Mouse (Mus musculus) adipose tissue, adult 10 weeks (tissue): ENCODE measurements around the gene 2310034G01Rik. TPM values are rescaled to one million over a fixed set of nuclear protein-coding genes. Genes with fewer than 3 reads are reported as not detected.

Experiments used
- polyA plus RNA-seq: library from polyadenylated mRNA; stranded (reverse); fragments of 350-450 nt; fragmentation: Illumina TruSeq; extraction: RNeasy Lipid Tissue Mini Kit (QIAGEN cat#74804); gene quantifications from one replicate; pipeline ENCODE4 v1.2.3, GENCODE M21; 2014; ENCODE audit warnings: low read depth, low replicate concordance

The 2310034G01Rik gene
- 4.2 TPM for polyA plus RNA-seq

DNA sequence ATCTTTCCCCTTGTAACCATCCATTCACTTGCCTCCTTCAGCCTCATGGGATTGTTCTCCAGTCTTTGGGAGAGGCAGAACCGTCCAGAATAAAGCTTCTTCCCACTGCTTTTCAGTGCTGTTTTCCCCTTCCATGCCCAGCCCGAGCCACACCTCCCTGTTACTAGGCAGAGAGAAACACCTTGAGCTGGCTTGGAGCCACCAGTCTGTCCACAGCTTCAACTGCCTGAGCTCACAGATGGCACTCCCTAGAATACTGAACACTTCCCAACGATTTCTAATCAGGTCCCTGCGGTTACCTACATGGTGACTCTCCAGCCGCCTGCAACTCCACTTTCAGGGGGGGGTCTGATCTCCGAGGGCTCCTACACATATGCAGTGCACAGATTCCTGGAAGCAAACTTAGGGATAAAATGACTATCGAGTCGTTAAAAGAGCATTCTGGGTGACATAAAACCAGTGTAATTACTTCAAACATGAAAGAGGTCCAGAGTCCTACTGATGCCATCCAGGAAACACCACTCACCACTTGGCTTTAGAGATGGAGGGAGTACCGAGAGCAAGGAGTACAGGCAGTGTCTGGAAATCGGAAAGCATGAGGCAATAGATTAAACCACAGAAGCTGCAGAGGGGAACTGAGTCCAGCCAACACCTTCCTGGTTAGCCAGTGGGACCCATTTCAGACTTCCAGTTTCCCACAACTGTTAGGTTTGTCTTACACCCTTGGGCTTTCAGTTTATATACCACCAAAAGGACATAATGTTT is at the start of gene 2310034G01Rik:
2310034G01Rik (minus strand) TSS at position 135 of the 765 bp plus-strand sequence.

DNA sequence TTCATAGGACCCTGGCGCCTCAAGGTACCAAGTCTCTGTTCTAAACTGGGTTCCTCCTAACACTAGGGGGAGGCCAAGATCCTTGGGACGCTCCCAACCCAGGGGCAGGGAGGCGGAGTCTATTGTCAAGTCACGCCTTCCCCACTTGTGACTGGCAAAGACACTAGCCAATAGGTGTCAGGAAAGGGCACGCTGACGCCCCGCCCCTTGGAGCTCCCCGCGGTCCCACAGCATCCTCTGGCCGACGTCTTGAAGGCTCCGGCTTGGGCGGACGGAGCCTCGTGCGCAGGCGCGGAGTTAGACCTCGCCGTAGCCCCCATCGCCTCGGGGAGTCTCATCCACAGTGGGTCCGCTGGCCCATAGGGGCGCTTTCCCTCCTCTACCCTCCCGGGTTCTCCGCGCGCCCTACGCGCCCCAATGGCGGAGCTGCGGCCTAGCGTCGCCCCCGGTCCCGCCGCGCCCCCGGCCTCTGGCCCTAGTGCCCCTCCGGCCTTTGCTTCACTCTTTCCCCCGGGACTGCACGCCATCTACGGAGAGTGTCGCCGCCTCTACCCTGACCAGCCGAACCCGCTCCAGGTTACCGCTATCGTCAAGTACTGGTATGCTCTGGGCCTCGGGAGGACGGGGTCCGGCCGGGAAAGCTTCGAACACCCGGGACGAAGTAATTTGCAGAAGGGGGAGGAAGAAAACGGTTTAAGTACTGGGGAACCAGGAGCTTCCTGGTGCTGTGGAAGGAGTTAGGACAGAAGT is 46.8 kb upstream of the 2310034G01Rik start, which contains the start of gene Sufu:
Sufu (plus strand) TSS at position 211 of the 750 bp plus-strand sequence.

DNA sequence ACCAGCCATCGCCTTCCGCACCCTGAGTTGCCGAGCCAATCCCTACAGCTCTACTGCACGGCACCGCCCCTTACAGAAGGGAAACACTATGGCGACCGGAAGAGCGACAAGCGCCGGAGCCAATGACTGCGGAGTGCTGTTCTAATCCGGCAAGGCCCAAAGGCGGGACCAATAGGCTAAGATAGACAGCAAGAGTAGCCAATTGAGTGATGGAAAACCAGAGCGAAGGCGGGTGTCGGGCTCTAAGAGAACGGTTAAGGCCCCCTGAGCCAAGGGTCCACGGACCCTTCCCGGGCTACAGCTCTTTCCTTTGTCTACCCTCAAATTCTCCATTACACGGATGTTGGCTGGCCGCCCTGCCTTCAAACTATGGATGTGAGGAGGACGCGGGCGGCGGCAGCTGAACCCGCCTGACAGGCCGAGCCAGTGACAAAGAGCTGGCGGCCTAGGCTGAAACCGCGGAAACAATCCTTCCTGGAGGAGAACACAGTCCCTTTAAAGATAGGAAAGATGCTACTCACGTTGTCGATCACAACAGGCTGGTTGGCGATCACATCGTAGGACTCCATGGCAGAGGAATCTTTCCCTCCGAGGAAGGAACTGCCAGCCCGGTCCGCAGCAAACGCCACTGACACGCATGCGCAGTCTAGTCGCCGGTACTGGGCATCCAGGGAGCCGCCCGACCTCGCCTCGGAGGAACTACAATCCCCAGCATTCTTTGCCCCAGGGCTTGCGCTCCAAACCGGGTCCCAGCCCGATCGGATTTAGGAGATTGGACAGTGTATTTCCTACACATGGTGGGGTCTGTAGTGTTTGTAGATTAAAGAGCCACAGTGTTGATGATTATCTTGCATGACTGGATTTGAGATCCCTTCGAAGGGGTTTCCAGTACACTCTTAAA is 45.3 kb upstream of the 2310034G01Rik start, which contains the start of gene Actr1a:
Actr1a (minus strand) TSS at position 640 of the 901 bp plus-strand sequence.

DNA sequence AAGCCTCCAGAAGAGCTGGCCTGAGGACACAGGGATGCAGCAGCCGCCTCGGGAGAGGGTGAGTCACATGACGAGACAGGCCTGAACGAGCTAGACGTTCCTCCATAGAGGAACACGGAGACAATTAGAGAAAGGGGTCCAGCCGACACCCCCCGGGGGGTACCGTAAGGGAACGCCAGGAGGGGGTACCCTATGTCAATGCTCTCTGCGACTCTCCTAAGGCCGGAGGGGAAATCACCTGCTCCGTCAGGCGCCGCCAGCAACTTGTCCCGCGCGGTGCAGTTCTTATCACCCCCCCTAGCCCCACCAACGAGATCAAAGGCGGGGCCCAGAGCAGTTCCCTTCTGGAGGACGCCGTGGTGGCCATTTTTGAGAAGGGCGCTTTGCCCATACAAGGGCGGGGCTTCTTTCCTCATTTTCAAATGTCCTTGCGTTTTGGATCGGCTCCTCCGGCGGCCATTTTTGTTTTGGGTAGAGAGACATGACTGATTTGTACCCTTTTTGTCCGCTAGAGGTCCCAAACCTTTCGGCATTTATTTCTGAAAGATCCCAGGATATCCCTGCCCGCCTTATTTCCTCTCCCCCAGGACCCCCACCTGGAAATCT is 11.7 kb downstream of the 2310034G01Rik start, which contains the start of gene Cuedc2:
Cuedc2 (minus strand) TSS at position 372 of the 606 bp plus-strand sequence.

DNA sequence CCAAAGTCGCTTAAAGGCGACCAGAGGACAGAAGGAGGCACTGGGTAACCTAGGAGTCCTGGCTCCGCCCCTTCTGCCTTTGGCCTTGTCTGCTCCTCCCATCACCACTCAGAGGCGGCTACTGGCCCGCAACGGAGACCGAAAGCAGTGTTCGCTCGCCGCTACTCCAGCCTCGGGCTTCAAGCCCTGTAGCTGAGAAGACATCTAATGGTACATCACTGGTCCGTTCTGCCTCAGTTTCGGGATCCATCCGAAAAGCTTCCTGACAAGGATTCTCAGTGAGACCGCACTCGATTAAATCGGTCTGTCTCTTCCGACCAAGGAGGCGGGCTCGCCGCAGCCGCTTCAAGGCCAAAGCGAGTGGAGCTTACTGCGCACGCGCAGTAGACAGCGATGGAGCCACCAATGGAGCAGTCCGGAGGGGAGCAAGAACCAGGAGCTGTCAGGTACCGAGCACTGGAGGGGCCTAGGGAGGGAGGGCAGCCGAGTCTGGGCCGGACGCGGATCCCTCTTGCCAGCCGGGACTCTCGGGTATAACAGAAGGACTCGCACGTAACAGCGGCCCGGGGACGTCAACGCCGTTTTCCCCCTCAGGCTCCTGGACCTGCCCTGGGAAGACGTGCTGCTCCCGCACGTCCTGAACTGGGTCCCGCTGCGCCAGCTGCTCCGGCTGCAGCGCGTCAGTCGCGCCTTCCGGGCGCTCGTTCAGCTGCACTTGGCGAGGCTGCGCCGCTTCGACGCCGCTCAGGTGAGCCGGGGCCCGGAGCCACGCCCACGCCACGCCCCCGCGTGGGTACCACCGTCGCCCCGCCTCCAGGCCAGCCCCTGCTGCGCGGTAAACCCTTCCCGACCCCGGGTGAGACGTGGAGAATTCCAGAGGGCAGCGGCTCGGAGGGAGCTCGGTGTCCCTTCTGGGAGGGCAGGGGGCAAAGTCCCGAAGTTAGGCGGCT is 21.7 kb downstream of the 2310034G01Rik start, which contains the start of gene Fbxl15:
Fbxl15 (plus strand) TSS at position 104 of the 950 bp plus-strand sequence.

DNA sequence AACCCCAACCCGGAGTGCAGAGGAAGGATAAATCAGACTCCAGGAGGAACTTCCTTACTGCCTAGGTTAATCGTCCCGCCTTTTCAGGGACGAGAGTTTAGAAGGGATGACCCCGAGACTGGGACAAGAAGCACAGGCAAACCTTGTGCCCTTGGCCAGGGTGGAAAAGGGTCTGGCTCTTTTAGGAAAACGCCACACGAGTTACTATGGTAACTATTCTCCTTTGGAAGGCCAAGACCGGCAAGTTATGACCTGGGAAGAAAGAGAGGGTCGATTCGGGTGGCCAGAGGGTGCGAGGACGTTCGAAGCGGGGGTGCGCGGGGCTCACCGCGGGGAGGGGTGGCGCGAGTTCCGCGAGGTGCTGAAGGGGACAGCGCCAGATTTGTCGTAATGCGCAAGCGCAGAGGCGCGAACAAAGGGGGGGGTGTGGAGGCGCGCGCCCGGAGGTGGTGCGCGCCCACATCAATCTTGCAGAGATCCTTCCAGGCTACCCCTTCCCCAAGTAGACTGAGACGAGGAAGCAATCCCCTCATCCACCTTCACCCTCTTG is 23.3 kb downstream of the 2310034G01Rik start, which contains the start of gene Psd:
Psd (minus strand) TSS at position 401 of the 550 bp plus-strand sequence.

DNA sequence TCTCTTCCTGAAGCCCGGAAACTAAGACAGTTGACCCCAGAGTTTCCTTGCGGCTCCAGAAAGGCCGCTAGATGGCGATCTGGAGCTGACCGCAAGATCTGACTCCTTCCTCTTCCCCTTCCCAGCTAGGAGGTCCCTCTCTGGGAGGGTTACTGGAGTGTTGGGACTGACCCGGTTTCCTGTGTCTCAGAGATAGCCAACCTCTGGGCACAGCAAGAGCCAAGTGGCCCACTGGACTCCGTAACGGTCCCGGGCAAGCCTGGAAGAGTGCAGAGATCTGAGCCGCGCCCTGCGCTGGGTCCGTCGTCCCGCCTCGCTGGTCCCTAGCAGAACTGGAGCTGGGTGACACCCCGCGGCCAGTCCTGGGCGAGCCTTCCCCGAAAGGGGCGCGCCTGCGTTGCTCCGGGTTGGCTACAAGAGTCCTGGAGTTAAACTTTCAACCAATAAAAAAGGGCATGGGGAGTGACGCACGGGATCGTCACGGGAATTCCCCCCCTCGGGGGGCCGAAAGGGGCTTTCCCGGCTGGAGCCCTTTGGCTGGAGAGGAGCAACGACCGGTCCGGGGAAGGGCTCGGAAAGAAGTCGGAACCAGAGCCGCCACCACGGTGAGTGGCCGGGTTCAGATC is 45.8 kb downstream of the 2310034G01Rik start, which contains the start of gene Nfkb2:
Nfkb2 (plus strand) TSS at position 105 of the 626 bp plus-strand sequence.

Other genes with a start within 250 kb of the 2310034G01Rik start
- gene Elovl3, start 218.4 kb downstream of the 2310034G01Rik start, polyA plus RNA-seq = not detected
- gene Pitx3, start 202.0 kb downstream of the 2310034G01Rik start, polyA plus RNA-seq = not detected
- gene Gbf1, start 197.8 kb downstream of the 2310034G01Rik start, polyA plus RNA-seq = 53.3 TPM
- gene Nfkb2, start 46.0 kb downstream of the 2310034G01Rik start, polyA plus RNA-seq = 15.3 TPM
- 7.6 TPM for gene Psd, start 23.1 kb downstream of the 2310034G01Rik start, polyA plus RNA-seq
- gene Fbxl15, start 22.1 kb downstream of the 2310034G01Rik start, polyA plus RNA-seq = 9.2 TPM
- 92.5 TPM for gene Cuedc2, start 11.6 kb downstream of the 2310034G01Rik start, polyA plus RNA-seq
- 12.8 TPM for gene Mfsd13a, start 9.2 kb downstream of the 2310034G01Rik start, polyA plus RNA-seq
- 97.5 TPM for gene Actr1a, start 45.4 kb upstream of the 2310034G01Rik start, polyA plus RNA-seq
- 23.2 TPM for gene Sufu, start 46.6 kb upstream of the 2310034G01Rik start, polyA plus RNA-seq
- gene Trim8, start 151.4 kb upstream of the 2310034G01Rik start, polyA plus RNA-seq = 23.8 TPM
- 72.7 TPM for gene Arl3, start 222.9 kb upstream of the 2310034G01Rik start, polyA plus RNA-seq
- 18.9 TPM for gene Sfxn2, start 223.1 kb upstream of the 2310034G01Rik start, polyA plus RNA-seq
- gene Wbp1l, start 248.8 kb upstream of the 2310034G01Rik start, polyA plus RNA-seq = 123 TPM